Mouse (Mus musculus) spleen, adult 2 months (tissue): ENCODE measurements at regions not wholly inside any gene's neighbourhood (a gene's known extent, or its start where the extent isn't known, plus 50 kb on each side); places are given as distances from the start of the nearest gene placed in this dataset.

Source experiments
- DNase-seq, 2 experiments: peaks; one replicate each; pipeline versions ENCODE4 v3.0.0 to v3.0.0-alpha.2; 2012 to 2021; ENCODE audit warnings: low spot score in 2 of 2, low read depth in 1 of 2
- H3K27ac ChIP-seq: fragments of 200-500 bp; 2 replicates; pipeline ENCODE4 v1.5.1; 2012; ENCODE audit warnings: low read length, inconsistent platforms; ENCODE audit not compliant: insufficient read depth
- H3K27me3 ChIP-seq: fragments of 200-500 bp; 2 replicates; pipeline ENCODE4 v1.6.1; 2012; ENCODE audit warnings: mild to moderate bottlenecking, moderate library complexity, low read length, inconsistent platforms; ENCODE audit not compliant: control insufficient read depth, insufficient read depth
- H3K36me3 ChIP-seq: fragments of 200-500 bp; 2 replicates; pipeline ENCODE4 v1.6.1; 2012; ENCODE audit warnings: mild to moderate bottlenecking, low read length, inconsistent platforms; ENCODE audit not compliant: control insufficient read depth, insufficient read depth
- H3K4me1 ChIP-seq: fragments of 200-500 bp; 2 replicates; pipeline ENCODE4 v1.6.1; 2011; ENCODE audit warnings: inconsistent platforms; ENCODE audit not compliant: control insufficient read depth, insufficient read depth, insufficient read length
- H3K4me3 ChIP-seq: fragments of 200-500 bp; 2 replicates; pipeline ENCODE4 v1.5.1; 2011; ENCODE audit warnings: mild to moderate bottlenecking, inconsistent platforms; ENCODE audit not compliant: insufficient read depth, insufficient read length; ENCODE audit errors: extremely low read depth
- CTCF ChIP-seq: fragments of 200-500 bp; IDR thresholded peaks from 2 replicates; pipeline ENCODE4 v1.5.1; 2011; ENCODE audit warnings: mild to moderate bottlenecking, inconsistent platforms; ENCODE audit not compliant: insufficient read depth, insufficient read length, insufficient replicate concordance; ENCODE audit errors: extremely low read depth
- POLR2A ChIP-seq: fragments of 200-500 bp; IDR thresholded peaks from 2 replicates; pipeline ENCODE4 v1.6.1; 2011; ENCODE audit warnings: low read depth, low read length, inconsistent platforms
- WGBS: fragments of 180-500 bp; shearing (Covaris S2); methylation state at CpG from one replicate; pipeline ENCODE4 v1.1.7; 2018; 5-methylcytosine and 5-hydroxymethylcytosine counted together

DNA sequence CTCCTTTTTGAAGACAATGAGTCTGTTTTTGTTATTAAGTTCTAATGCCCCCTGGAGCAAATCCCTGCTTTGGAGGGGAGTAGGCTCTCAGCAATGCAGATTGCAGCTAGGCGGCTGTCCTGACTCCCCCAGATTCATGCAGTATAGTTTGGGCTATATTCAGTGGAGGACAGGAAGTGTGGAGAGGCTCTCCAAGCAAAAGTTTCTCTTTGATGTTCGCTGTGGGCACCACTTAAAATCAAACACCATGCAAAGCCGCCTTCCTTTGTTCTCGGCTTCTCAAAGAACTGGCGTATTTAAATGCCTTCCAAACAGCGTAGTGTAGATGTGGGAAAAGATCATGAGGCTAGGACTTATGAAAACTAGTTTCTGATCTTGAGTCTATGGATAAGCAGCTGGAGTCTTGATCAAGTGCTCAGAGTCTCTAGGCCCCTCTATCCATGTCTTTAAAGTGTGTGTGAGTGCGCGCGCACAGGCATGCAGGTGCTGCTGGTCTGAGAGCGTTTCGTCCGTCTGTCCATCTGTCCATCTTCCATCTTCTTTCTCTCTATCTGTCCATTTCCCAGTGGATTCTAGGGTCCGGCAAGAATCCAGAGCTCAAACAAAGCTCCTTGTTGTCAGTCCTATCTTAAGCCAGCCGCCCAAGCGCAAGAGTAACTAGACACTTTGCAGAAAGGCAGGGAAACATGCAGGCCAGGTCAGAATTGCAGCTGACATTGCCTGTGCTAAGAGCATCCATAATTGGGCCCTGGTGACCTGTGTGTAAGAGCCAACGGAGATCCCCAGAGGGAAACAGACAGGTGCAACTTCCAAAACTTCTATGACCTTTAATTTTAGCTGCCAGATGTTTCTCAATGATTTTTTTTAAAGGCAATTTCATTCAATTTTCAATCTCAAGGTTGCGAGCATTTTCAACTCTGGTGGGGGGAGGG, 129.4 kb upstream of the Serp2 start:
- no peak for DNase-seq
- H3K36me3 ChIP-seq, result no peaks in the 10 kb centered on the region
- TF ChIP-seq CTCF (no peak), POLR2A (no peak)
- no peak overlapping the region for H3K27ac ChIP-seq
- H3K27me3 ChIP-seq, result no peaks in the 10 kb centered on the region
- peaks cover 15% of the 10 kb centered on the region; the same call in 1 of the 2 replicates for H3K4me1 ChIP-seq
- H3K4me3 ChIP-seq, result no peak overlapping the region
- WGBS, result 68% methylated on average over 17 of the region's 17 CpGs

DNA sequence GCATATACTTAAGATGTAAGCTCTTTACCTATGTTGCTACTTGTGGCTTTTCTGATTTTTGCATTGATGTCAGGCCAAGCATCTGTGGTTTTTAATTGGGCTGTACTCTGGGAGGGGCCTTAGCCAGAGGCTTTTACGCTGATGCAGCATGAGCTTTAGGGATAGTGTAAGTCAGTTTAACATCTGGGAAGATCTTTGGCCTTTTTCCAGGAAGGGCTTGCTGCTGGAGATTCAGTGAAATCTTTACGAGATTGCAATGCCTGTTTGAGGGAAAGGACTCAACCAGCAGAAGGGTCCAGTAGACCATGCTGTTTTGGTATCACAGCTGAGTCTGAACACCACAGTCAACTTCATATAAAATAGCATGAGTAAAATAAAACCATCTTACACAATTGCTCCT, 127.6 kb upstream of the Serp2 start:
- peaks cover 15% of the 10 kb centered on the region; the same call in 1 of the 2 replicates for H3K4me1 ChIP-seq
- 68% methylated on average over 2 of the region's 2 CpGs for WGBS

DNA sequence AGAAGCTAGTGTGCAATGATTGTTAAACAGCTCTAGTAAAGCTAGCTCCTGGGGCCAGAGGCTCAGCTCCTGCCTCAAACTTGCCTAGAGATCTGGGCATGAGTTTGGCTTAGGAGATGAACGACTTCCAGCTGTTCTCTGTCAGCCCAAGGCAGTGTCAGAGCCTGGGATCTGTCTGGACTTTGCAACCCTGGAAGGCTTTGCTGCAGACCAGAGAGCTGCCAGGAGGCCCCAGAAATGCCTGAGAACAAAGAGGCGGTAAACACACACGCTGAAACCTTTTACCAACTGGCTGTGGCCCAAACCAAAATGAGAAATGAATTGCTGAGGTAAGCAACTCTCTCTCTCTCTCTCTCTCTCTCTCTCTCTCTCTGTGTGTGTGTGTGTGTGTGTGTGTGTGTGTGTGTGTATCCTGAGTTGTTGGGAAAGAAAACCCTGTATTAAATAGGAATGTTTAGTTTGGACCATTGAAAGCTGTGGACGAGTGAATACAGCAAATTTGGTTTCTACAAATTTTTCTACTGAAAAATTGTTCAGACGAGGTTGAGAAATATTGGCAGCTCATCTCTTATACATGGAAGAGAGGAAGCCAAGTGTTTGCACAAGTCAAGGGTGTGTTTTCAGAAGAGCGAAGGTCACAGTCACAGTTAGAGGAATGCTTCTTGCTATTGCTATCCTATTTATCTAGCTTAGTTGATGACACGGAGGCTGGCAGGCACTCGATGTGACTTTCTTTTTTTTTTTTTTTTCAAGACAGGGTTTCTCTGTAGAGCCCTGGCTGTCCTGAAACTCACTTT, 125.1 kb upstream of the Serp2 start:
- no peaks in the 10 kb centered on the region for H3K36me3 ChIP-seq
- no peak for TF ChIP-seq CTCF
- TF ChIP-seq POLR2A, result no peak
- WGBS, result 66% methylated on average over 8 of the region's 8 CpGs
- no peaks in the 10 kb centered on the region for H3K27me3 ChIP-seq
- H3K4me3 ChIP-seq, result no peak overlapping the region
- H3K4me1 ChIP-seq, result peaks cover 2% of the 10 kb centered on the region; the same call in 1 of the 2 replicates
- no peak overlapping the region for H3K27ac ChIP-seq
- DNase-seq, result no peak

More for the DNA sequence above, 127.6 kb upstream of the Serp2 start:
- Histone ChIP-seq H3K27ac (no peak overlapping the region), H3K27me3 (no peaks in the 10 kb centered on the region), H3K4me3 (no peak overlapping the region), H3K36me3 (no peaks in the 10 kb centered on the region)
- no peak for DNase-seq
- no peak for TF ChIP-seq CTCF
- TF ChIP-seq POLR2A, result no peak

DNA sequence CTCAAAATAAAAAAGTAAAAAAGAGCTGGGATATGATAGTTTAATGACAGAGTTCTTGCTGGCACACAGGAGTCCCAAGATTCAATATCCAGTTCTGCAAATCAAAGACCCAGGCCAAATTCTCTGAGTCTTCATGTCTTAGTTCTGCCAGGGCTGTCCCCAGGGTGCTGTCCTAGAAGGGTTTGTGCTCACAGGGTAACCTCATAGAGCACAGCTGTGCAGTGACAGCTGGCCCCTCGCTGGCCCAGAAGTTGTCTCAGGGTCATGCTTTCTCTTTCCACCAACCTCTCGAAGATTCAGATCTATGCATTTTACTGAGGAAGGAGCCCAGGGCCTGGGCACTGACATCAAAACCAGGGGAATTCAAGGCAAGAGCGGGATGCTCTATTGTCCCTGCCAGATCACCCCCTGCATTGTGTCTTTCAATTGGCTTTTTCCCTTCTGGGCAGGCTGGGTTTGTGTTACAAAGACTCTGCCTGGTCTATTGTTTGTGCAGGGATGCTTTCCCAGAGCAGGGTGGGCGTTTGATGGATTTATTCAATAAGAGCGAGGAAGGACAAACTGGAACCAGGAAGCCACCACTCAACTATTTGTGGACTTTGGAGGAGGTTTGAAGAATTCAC, 121.9 kb upstream of the Serp2 start:
- no peak for DNase-seq
- H3K36me3 ChIP-seq, result no peaks in the 10 kb centered on the region
- no peaks in the 10 kb centered on the region for H3K27me3 ChIP-seq
- no peak overlapping the region for H3K27ac ChIP-seq
- WGBS, result 51% methylated on average over 5 of the region's 5 CpGs
- peaks cover 2% of the 10 kb centered on the region; the same call in 1 of the 2 replicates for H3K4me1 ChIP-seq
- TF ChIP-seq POLR2A (no peak), CTCF (no peak)
- no peak overlapping the region for H3K4me3 ChIP-seq

DNA sequence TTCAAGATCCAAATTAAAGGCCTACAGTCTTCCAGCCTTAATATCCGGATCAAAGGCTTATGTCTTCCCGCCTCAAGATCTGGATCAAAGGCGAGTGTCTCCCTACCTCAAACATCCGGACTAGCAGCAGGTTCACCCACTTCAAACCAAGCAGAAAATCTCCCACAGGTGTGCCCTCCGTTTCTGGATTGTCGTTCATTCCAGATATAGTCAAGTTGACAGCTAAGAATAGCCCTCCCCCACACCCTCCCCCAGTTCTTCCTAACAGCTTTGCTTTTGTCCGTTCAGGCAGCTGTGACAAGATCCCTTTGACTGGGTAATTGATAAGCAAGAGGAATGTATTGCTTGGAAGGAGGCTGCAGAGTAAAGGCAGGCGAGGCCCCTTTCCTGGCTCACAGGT, 118.3 kb upstream of the Serp2 start:
- H3K36me3 ChIP-seq, result no peaks in the 10 kb centered on the region
- WGBS, result 69% methylated on average over 8 of the region's 8 CpGs

DNA sequence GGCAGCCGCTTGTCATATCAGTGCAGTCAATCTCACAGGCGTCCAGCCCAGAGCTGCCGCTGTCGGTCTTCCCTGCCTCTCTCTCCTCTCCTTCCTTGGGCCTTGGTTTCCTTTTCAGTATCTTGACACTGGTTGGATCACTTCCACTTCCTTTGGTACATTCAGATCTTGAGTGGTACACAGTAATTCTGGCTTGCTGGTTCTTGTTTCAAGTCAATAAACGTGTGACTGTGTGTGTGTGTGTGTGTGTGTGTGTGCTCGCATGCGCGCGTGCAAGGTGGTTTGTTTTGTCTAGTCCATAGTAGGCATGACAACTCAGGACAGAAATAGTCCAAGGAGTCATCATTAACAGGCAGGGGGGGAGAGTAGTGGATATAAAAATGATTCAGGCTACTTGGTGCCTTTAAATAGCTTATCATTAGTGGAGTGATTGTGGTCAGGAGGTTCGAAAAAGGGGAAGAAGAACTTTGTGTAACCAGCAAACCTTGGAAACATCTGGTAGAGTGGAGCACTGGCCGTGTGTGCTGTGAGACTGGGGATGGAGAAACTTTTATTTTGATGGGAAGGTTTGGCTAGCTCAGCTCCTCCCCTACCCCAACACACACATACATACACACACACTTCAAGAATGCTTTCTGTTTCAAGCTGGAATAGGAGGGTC, 117.1 kb upstream of the Serp2 start:
- Histone ChIP-seq H3K36me3 (no peaks in the 10 kb centered on the region), H3K4me1 (peaks cover 5% of the 10 kb centered on the region; the same call in 1 of the 2 replicates), H3K4me3 (no peak overlapping the region), H3K27ac (no peak overlapping the region), H3K27me3 (no peaks in the 10 kb centered on the region)
- peak in 1 of 2 experiments; percentile 41 for DNase-seq
- WGBS, result 9% methylated on average over 11 of the region's 11 CpGs
- no peak for TF ChIP-seq POLR2A
- no peak for TF ChIP-seq CTCF

More for the DNA sequence above, 118.3 kb upstream of the Serp2 start:
- peaks cover 5% of the 10 kb centered on the region; the same call in 1 of the 2 replicates for H3K4me1 ChIP-seq
- H3K27me3 ChIP-seq, result no peaks in the 10 kb centered on the region
- no peak for TF ChIP-seq POLR2A
- DNase-seq, result no peak
- no peak overlapping the region for H3K4me3 ChIP-seq
- no peak overlapping the region for H3K27ac ChIP-seq
